Mouse (Mus musculus) left cerebral cortex, adult 2 months (tissue): ENCODE measurements around the gene Psenen. TPM values are rescaled to one million over a fixed set of nuclear protein-coding genes. Genes with fewer than 3 reads are reported as not detected.

Experiments
- DNase-seq, 2 experiments: peaks; one replicate each; pipeline ENCODE4 v3.0.0; 2021 to 2022; ENCODE audit warnings: low spot score in 2 of 2, mixed read lengths in 1 of 2; ENCODE audit errors: extremely low spot score in 1 of 2
- H3K27ac ChIP-seq: fragments of 200-600 bp; 2 replicates; pipeline ENCODE4 v1.8.1; 2022
- H3K4me3 ChIP-seq: fragments of 200-600 bp; 2 replicates; pipeline ENCODE4 v1.8.1; 2022
- CTCF ChIP-seq: fragments of 200-600 bp; IDR thresholded peaks from 2 replicates; pipeline ENCODE4 v1.8.1; 2022; ENCODE audit warnings: antibody characterized with exemption, mild to moderate bottlenecking, moderate library complexity
- intact Hi-C: fragments of 180-260 bp; cut with DNase I; formaldehyde crosslinking; loops from one replicate; pipeline ENCODE4 v1.15.1; 2025
- total RNA-seq, 2 experiments: library from RNA; stranded (reverse); gene quantifications; 2 replicates each; pipeline ENCODE4 v1.2.3; 2021

Gene Psenen
- total RNA-seq, 2 experiments from 2014 or later, result 84.9 to 93.8 TPM

DNA sequence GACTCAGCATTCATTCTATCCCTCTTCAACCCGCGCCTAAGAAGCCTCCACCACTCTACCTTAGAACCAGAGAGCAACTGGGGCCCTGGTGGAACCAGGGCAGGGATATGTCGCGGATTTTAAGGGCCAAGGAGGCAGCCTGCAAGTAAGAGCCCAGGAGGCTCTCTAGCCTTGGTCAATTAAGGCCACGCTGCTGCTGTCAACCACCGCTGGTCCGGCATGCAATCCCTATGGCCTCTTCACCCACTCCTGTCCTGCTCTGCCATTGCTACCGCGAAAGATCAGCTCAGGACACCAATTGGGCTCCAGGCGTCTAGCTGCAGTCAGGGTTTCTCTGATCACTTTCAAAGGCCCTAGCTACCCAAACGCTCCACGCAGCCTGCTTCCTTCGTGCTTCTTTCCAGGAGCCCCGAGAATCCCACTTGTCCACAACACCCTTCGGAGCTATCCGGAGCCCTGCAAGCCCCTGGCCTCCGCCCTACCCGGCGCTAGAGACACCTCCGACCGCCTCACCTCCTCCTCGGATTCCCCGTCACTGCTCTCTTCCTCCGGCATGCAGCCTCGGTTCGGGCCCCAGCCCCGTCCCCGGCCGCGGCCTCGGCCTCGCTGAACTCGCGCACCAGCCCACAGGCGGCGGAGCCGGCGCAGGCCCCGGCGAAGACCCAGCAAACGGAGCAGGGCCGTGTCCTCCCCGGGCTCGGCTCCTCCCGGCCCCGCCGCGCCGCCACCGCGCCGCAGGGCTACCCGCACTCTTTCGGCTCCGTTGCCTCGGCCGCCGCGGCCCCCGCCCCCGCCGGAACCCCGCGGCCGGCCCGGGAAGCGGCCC is 24.6 kb upstream of the Psenen start:
- H3K4me3 ChIP-seq, result peak overlapping the region; percentile 74
- TF ChIP-seq CTCF, result no peak

DNA sequence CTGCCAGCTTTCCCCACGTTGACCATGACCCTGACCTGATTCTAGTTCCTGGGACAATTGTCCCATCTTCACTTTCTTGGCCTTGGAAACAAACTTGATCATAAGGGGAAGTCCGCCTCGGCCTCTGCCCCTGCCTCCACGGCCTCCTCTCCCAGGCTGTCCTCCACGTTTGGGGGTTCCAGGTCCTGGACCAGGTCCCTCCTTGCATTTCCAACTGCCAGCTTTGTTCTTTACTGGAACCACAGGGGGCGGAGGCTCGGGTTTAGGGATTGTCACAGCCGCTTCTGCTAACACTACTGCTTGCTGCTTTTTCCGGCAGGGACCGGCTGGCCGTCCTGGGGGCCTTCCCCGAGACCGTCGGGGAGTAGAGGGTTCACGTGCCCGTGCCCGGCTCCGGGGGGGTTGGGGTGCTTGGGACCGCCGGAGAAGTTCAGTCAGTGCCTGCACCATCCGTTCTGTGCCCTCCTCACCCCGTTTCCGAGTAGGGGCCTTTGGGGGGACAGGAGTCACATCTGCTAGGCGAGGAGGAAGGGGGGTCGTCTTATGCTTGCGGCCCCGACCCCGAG is 23.1 kb upstream of the Psenen start:
- no peak overlapping the region for H3K27ac ChIP-seq
- no peak for DNase-seq
- TF ChIP-seq CTCF, result no peak
- intact Hi-C loops, result loop anchor here (5.0 to 10.0 kb wide), 4 partner anchors 41 to 371 kb away; partner anchors contain the start of genes Cox6b1, Ffar1, Tmem147 and Usf2
- no peak overlapping the region for H3K4me3 ChIP-seq

More for the DNA sequence above, 24.6 kb upstream of the Psenen start:
- DNase-seq, result peak in 1 of 2 experiments; percentile 55
- intact Hi-C loops, result loop anchor here (2.0 to 10.0 kb wide), 6 partner anchors 21 to 369 kb away; partner anchors contain the start of genes Cox6b1, Ffar1, Gm49396 and Psenen
- H3K27ac ChIP-seq, result peak overlapping the region; percentile 91

DNA sequence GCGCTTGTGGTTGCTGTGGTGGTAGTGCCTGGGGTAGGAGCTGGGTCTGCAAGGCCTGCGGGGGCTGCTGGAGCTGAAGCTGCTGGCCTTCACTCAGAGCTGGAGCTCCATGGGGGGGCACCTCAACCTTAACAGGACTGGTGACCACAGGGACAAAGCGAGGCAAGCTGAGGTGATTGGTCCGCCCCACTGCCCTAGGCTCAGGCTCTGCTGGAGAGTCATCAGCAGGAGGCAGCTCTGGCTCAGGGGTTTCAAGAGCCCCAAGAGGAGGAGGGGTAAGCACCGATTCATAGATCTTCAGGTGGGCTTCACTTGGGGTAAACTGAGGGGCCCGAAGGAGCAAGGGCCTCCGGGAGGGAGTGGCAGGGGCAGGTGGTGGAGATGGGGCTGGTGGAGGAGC is 21.7 kb upstream of the Psenen start:
- DNase-seq, result no peak
- Histone ChIP-seq H3K4me3 (no peak overlapping the region), H3K27ac (no peak overlapping the region)
- TF ChIP-seq CTCF, result no peak
- intact Hi-C loops, result loop anchor here (5.0 to 10.0 kb wide), 4 partner anchors 42 to 372 kb away; partner anchors contain the start of genes Cox6b1, Ffar1, Tmem147 and Usf2

DNA sequence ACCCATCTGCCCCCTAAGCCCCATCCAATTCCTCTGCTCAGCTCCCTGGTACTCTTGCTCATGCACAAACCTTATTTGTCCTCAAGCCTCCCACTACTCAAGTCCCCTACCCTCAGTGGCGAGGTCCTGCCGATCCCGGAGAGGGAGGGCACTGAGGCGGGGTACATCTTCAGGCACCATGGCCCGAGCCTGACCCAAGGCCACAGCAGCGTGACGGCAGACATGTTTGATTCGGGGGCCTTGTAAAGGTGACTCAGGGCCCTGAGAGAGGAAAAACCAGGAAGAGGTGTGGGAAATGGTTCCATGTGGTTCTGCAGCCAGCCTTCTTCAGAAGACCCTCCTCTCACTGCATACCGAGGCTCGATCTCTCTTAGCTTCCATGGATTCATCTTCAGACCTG is 20.9 kb upstream of the Psenen start:
- TF ChIP-seq CTCF, result no peak
- intact Hi-C loops, result loop anchor here (10.0 kb wide), 1 partner anchor 140 kb away; the partner anchor contains the start of gene Tmem147
- H3K4me3 ChIP-seq, result no peak overlapping the region

DNA sequence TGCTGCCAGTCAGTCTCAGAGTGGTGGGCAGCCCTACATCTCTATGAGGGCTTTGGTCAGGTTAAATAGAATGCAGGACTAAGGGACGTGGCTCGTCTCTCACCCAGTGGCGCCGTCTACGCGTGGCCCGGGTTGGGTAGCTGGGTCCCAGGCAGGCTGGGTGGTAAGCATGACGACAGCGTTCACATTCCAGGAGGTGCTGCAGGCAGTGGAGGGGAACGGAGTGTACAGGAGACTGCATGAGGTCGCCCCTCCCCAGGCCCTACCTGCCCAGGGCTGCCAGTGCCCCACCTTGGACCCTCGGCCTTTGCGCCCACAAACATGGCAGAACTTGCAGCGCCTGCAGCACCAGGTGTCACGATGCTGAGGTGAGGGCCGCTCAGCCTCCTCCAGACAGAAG is 18.1 kb upstream of the Psenen start:
- no peak overlapping the region for H3K4me3 ChIP-seq
- H3K27ac ChIP-seq, result no peak overlapping the region
- intact Hi-C loops, result loop anchor here (10.0 kb wide), 1 partner anchor 143 kb away; the partner anchor contains the start of gene Tmem147
- no peak for DNase-seq
- TF ChIP-seq CTCF, result no peak

More for the DNA sequence above, 20.9 kb upstream of the Psenen start:
- DNase-seq, result no peak
- H3K27ac ChIP-seq, result no peak overlapping the region

DNA sequence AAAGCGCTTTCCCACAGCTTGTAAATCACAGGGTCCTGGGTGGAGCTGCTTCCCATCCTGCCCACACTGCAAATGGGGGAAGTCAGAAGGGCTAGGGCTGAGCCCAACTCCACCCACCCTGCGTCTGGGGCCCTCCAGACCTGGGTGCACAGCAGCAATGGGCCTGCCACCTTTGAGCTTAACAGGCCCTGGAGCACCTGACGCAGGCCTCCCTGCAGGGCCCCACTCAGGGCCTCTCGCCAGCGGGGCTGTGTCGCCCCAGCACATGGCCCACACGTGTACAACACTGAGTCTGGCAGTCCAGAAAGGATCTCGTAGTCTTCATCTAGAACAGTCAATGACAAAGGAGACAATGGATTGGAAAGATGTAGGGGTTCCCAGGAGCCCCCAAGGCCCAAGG is 16.5 kb upstream of the Psenen start:
- Histone ChIP-seq H3K4me3 (no peak overlapping the region), H3K27ac (no peak overlapping the region)
- TF ChIP-seq CTCF, result no peak
- no peak for DNase-seq
- intact Hi-C loops, result loop anchor here (10.0 kb wide), 1 partner anchor 145 kb away; the partner anchor contains the start of gene Tmem147

DNA sequence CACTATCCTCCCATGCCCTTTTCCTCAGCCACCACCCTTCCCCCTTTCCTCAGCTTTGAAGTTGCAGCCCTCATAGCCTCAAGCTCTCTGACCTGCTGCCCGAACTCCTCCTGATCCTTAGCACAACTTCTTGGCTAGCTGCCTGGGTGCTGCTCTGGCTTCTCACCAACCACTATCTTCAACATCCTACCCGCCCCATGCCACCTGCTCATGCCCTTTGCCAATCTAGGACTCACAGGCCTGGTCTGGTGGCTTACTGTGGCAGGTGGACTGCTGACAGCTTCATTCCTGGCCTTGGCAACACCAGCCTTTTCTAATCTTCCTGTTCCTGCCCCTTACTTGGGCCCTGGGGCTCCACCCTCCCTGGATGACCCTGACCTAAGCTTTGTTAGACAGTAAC is 9.5 kb upstream of the Psenen start:
- no peak for DNase-seq
- Histone ChIP-seq H3K4me3 (no peak overlapping the region), H3K27ac (no peak overlapping the region)
- TF ChIP-seq CTCF, result no peak
- intact Hi-C loops, result no loop called here

DNA sequence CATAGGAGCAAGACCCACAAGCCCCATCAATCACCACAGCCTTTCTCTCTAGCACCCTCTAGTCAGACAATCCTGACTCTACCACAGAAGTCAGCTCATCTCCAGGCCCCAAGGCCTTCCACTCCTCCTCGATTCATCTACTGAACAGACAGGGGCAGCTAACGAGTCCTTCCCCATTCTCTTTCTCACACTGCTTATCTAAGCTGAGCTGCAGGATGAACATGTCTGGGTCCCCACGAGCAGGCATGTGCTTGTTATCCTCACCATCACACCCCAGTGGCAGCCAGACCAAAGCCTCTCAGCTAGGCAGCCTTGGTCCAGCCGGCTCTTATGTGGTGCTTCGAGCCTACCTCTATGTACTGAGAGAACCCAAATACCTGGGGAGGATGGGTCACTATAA is 9.0 kb upstream of the Psenen start:
- no peak for DNase-seq
- intact Hi-C loops, result no loop called here
- no peak for TF ChIP-seq CTCF
- Histone ChIP-seq H3K4me3 (no peak overlapping the region), H3K27ac (no peak overlapping the region)

DNA sequence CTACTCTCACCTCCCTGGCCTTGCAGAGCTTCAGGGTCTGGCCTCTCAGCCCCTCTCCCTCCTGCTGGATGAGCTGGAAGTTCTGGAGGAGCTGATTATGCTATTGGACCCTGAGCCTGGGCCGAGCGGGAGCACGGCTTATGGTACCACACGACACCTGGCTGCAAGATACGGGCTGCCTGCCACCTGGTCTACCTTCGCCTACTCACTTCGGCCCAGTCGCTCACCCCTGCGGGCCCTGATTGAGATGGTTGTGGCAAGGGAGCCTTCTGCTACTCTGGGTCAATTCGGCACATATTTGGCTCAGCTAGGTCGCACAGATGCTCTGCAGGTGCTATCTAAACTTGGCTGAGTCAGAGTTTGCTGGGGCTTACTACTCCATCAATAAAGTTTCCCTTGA is 4.1 kb upstream of the Psenen start:
- TF ChIP-seq CTCF, result no peak
- Histone ChIP-seq H3K4me3 (no peak overlapping the region), H3K27ac (no peak overlapping the region)
- no peak for DNase-seq
- intact Hi-C loops, result no loop called here

DNA sequence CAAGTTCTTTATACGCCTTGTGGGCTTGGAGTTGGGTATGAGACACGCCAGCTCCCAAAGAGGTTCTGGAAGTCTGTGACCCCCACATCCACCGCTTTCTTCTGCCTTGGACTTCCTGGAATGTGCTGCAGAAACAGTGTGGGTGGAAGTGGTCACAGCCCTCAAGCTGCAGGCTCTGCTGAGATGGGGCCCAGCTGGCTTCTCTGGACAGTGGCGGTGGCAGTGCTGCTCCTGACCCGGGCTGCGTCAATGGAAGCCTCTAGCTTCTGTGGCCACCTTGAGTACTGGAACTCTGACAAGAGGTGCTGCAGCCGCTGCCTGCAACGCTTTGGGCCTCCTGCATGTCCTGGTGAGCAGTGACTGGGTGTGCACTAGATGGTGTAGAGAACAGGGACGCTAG is 2.6 kb upstream of the Psenen start:
- no peak overlapping the region for H3K27ac ChIP-seq
- H3K4me3 ChIP-seq, result no peak overlapping the region
- no peak for TF ChIP-seq CTCF
- intact Hi-C loops, result no loop called here
- DNase-seq, result no peak

DNA sequence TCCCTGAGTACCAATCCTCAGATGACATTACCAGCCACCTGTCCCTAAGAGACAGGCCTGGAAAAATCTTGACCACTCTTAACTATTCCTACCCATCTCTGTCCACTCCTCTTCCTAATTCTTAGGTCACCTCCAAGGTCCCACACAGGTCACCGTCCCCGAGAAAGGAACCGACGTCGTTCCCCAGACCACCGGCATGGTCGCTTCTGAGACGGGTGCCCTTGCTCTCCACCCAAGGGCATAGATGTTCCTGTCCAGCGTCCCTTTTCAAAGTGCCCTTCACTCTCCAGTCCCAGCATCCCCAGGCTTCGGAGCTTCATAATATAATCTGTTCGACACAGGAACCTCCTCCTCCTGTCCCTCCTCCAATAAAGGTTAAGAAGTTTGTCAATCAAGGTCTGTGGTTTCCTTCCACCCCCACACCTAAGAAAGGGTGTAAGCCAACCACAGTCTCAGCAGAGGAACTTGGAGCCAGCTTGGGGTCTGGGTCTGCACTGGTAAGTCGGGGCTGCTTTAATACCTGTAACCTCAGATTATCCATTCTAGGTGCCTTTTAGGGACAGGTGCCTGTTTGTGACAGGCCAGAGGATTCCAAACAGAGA is 1.6 kb upstream of the Psenen start, which contains the start of gene Igflr1:
TSS of gene Igflr1 (plus strand) at position 458 of the 602 bp plus-strand sequence.
- intact Hi-C loops, result no loop called here
- no peak within 1 kb of the TSS for H3K4me3 ChIP-seq

DNA sequence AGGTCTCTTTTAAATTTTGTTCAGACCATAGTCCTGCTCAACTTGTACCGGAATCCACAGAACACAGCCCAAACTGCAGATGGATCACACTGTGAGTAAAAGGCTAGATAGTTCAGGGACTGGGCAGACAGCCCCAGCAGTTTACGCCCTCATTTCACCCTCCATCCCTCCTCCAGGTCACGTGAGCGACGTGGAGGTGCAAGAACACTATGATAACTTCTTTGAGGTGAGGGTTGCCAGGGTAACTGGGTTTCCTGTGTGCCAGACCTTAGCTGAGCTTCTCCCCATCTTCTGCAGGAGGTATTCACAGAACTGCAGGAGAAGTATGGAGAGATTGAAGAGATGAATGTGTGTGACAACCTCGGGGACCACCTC is 466 bp upstream of the Psenen start:
- Histone ChIP-seq H3K4me3 (peak overlapping the region; percentile 76), H3K27ac (no peak overlapping the region)
- intact Hi-C loops, result loop anchor here (2.0 kb wide), 1 partner anchor 25 kb away; the partner anchor contains the start of gene Kmt2b
- no peak for DNase-seq
- TF ChIP-seq CTCF, result no peak

More for the DNA sequence above, 1.6 kb upstream of the Psenen start, which contains the start of gene Igflr1:
- no peak within 1 kb of the TSS for H3K27ac ChIP-seq
- no peak for DNase-seq
- TF ChIP-seq CTCF, result no peak
